Mouse (Mus musculus): ENCODE results near the gene Fut4. TPM values are rescaled to one million over a fixed set of nuclear protein-coding genes. Genes with fewer than 3 reads are reported as not detected.

The Fut4 gene
- total RNA-seq (2023): 10 to 100 TPM; 19.8 to 21.0 TPM

DNA sequence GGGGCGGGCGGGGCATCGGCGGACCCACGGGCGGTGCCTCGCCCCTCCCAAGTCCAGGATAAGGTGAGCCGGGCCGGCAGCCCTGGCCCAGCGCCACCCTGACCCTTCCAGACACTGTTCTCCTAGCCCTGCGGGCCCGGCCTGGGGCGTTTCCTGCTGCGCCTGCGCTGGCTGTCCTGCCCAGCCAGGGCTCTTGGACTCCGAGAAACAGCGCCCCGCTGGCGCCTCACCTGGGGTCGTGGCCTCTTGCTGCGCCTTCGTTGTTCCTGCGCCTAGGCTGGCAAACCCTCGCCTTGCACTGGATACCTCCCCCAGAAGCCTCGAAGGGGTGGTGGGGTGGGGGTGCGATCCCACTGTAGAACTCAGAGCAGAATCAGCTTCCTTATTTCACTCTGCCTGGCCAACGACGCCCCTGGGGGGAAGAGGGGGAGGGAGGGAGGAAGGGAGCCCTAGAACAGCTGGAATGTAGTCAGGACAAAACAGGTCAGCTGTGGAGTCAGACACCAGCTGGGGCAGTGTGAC, at the start of gene Fut4:
Gene Fut4 (minus strand): TSS at position 393 of the 522 bp plus-strand sequence.

DNA sequence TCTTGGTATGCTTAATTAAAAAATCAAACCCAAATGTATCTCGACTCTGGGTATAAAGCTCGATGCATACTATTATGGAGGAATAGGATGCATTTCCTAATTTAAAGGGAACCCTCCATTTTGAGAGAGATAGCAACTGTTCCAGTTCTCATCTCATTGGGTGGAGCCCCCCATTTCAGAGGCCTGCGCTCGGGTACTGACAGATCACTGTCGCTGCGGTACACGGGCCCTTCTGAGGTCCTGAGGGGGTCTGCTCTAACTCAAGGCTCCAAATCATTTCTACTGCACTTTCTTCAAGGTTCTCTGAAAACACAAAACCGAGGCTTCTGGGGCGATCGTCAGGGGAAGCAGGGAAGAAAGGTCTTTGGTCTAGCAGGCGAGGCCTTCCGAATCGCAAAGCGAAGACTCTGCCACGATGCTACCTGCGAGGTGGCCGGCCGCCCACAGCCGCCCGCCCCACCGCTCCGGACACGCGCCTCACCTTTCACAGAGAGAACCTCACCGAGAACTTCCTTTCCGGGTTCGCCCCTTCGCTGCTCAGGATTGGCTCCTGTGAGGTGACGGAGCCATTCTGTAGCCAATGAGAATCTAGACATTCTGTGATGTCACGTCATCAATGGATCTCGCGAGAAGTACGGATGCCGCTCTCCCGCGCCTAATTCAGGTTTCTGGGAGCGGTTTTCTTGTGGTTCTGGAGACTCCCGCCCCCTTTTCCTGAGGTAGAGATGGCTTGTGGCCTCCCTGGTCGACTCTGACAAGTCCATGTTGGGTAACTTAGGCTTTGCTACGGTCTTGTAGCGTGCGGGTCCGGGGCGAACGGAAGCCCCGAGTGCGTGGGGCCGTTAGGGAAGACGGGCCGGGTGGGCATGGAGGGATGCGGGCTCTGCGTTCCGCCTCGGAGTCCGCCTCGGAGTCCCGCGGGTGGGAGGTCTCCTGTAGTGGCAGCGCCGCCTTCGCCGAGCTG, 32.1 kb upstream of the Fut4 start, which contains the start of the genes Mre11a and Ankrd49:
Gene Mre11a (plus strand): TSS at position 616 of the 964 bp plus-strand sequence.
Gene Ankrd49 (minus strand): TSS at position 818 of the 964 bp plus-strand sequence.

DNA sequence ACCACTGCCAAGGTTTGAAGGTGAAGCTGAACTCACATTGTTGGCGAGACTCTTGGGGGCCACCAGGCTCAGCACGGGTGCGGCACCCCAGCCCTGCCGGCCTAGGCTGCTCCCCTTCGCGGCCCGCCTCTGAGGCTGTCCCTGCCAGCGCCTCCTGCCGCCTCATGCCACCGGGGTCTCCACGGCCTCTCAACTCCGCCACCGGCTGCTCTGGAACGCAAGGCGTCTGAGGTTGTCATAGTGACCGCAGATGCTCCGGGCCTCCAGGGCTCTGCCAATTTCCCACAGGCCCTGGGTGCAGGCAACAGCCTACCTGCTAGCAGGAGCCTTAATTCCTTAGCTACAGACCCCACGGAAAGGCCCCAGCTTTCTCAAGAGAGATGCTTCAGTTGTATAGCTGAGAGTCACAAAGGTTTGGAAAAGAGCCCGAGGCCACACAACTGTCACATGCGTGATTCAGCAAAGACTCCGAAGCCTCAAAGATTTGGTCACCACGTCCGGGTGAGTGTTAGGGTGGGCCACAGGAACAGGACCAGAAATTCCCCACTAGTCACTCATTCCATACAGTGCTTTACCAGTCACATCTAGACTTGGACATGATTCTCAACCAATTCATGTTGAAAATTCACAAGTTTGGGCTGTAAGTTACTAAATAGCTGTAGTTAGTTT, 18.7 kb upstream of the Fut4 start, which contains the start of gene 1700012B09Rik:
Gene 1700012B09Rik (minus strand): TSS at position 228 of the 669 bp plus-strand sequence.

DNA sequence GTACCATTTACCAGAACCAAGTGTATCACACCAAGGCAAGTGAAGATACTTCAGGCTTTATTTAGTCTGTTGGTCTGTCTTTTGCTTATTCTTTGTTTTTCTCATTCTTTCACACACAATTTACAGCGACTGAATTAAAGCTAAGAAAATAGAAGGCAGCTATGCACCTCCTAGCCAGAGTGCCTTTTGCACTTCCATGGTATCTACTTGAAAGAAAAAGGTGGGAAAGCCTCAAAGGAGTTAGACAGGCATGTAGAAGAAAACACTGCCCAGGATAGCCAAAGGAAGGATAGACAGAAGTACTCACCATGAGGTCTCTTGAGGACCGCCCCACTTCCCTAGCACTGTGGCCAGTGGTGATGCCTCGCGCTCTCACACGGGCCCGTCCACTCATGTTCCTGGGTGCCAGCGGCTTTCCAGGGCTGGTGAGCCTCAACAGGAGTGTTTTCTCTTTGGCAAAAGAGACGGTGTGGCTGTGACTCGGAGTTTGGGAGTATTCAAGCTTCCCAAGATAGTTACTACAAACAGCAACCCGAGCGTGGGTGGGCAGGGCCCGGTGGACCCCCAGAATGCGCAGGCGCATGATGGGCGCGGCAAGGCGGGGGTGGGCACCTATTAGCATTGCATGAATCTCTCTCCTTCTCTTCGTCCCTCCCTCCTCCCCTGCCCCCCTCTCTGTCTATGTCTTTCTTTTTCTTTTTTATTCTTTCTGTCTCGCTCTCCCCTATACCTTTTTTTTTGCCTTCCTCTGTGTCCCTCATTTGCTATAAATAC, 11.9 kb downstream of the Fut4 start, which contains the start of gene Piwil4:
Gene Piwil4 (minus strand): TSS at position 583 of the 774 bp plus-strand sequence.

Other genes with a start within 250 kb of the Fut4 start
- gene Amotl1, start 107.3 kb downstream of the Fut4 start, total RNA-seq (2023): under 1 TPM; 0.09 to 0.47 TPM
- gene Piwil4, start 11.7 kb downstream of the Fut4 start, total RNA-seq (2023): under 1 TPM in 1 of 2 experiments, not detected in 1; 0.33 TPM
- gene 1700012B09Rik, start 18.6 kb upstream of the Fut4 start, total RNA-seq (2023): not detected
- gene Mre11a, start 32.3 kb upstream of the Fut4 start, total RNA-seq (2023): 10 to 100 TPM; 30.7 to 31.9 TPM
- 10 to 100 TPM; 24.3 to 26.0 TPM for gene Ankrd49, start 32.5 kb upstream of the Fut4 start, total RNA-seq (2023)
- gene Gpr83, start 107.8 kb upstream of the Fut4 start, total RNA-seq (2023): under 1 TPM; 0.47 to 0.55 TPM
- not detected for gene Izumo1r, start 151.6 kb upstream of the Fut4 start, total RNA-seq (2023)